Comparison of ENCODE assay signal across 13 mouse cellular contexts in genomic region chr11:31555042-31555441, GRCm38 (mm10).
DNase-seq lines count a peak whose midpoint lies in the region; ATAC-seq and TF ChIP-seq lines count a peak whose summit lies in the region.
"Had no signal": no experiment of that assay in that cellular context is flagged by ENCODE, and none has a peak within 500 bp of the region (broad histone marks: within the 10 kb centered on the region; RNA-seq: fewer than 3 reads in every experiment).

No protein-coding gene starts in this region.

- no peaks in the 10 kb centered on the region for H3K9me3 ChIP-seq in heart, embryonic 11.5 days (replicated peaks; ENCODE audit: control insufficient read depth, low read length)
- H3K9me3 ChIP-seq in kidney, embryonic 15.5 days (replicated peaks), result no peaks in the 10 kb centered on the region
- H3K9me3 ChIP-seq: heart, embryonic 13.5 days; limb, embryonic 12.5 days had no signal

- H3K4me3 ChIP-seq in heart, embryonic 11.5 days (ENCODE audit: low read depth, low read length), result no peak overlapping the region
- no peak overlapping the region for H3K4me3 ChIP-seq in kidney, embryonic 15.5 days (replicated peaks)
- no peak overlapping the region for H3K4me3 ChIP-seq in layer of hippocampus, adult 2 months
- H3K4me3 ChIP-seq: heart, embryonic 13.5 days; limb, embryonic 12.5 days; myocyte had no signal

- H3K27me3 ChIP-seq in heart, embryonic 11.5 days (ENCODE audit: control insufficient read depth, insufficient read depth, low read length), result no peaks in the 10 kb centered on the region
- no peaks in the 10 kb centered on the region for H3K27me3 ChIP-seq in kidney, embryonic 15.5 days
- H3K27me3 ChIP-seq: heart, embryonic 13.5 days; limb, embryonic 12.5 days had no signal

- peak; percentile 97 for DNase-seq in heart, adult 11 months
- peak; percentile 69 for DNase-seq in adipocyte (ENCODE audit: low spot score)
- peak; percentile 36 for DNase-seq in gonadal fat pad, adult 2 months (ENCODE audit: low read depth)
- no peak for DNase-seq in urinary bladder, adult 18-20 months (ENCODE audit: low spot score in 2 of 2)
- DNase-seq in layer of hippocampus, adult 2 months (ENCODE audit: low spot score in 2 of 2), result no peak
- DNase-seq: adrenal gland, postnatal 10 days; lung, postnatal 10 days had no signal

- H3K36me3 ChIP-seq in heart, embryonic 11.5 days (ENCODE audit: control insufficient read depth, insufficient read depth, low read length), result no peaks in the 10 kb centered on the region
- H3K36me3 ChIP-seq in kidney, embryonic 15.5 days, result no peaks in the 10 kb centered on the region
- H3K36me3 ChIP-seq: heart, embryonic 13.5 days; limb, embryonic 12.5 days had no signal

- H3K9ac ChIP-seq in heart, embryonic 11.5 days (ENCODE audit: low read depth, low read length), result no peak overlapping the region
- H3K9ac ChIP-seq in kidney, embryonic 15.5 days, result no peak overlapping the region
- H3K9ac ChIP-seq: heart, embryonic 13.5 days; limb, embryonic 12.5 days had no signal

- H3K27ac ChIP-seq in heart, embryonic 11.5 days (ENCODE audit: low read depth, low read length), result no peak overlapping the region
- peak overlapping the region; percentile 49; the same call in 1 of the 2 replicates for H3K27ac ChIP-seq in kidney, embryonic 15.5 days
- no peak overlapping the region for H3K27ac ChIP-seq in layer of hippocampus, adult 2 months
- H3K27ac ChIP-seq: heart, embryonic 13.5 days; limb, embryonic 12.5 days had no signal

- no peak for TF ChIP-seq CTCF in layer of hippocampus, adult 2 months (conservative IDR thresholded peaks at IDR 0.05)

- ATAC-seq in heart, embryonic 11.5 days (replicated peaks; ENCODE audit: insufficient number of reproducible peaks, low FRiP score, low TSS enrichment), result no peak
- ATAC-seq in kidney, embryonic 15.5 days (replicated peaks; ENCODE audit: low FRiP score), result peak; percentile 92
- ATAC-seq in erythroblast, adult 5-6 weeks (replicated peaks; ENCODE audit: low FRiP score, poor library complexity, severe bottlenecking), result no peak

- H3K4me1 ChIP-seq in heart, embryonic 11.5 days (ENCODE audit: control insufficient read depth, insufficient read depth, low read length), result no peaks in the 10 kb centered on the region
- H3K4me1 ChIP-seq in kidney, embryonic 15.5 days, result peaks cover 14% of the 10 kb centered on the region; the same call in 1 of the 2 replicates

- WGBS in heart, embryonic 11.5 days (ENCODE audit: insufficient replicate concordance), result 87% methylated on average over 4 of the region's 4 CpGs
- WGBS in kidney, embryonic 15.5 days, result 38% methylated on average over 4 of the region's 4 CpGs

- no peak overlapping the region for H3K4me2 ChIP-seq in heart, embryonic 11.5 days
- H3K4me2 ChIP-seq in kidney, embryonic 15.5 days, result no peak overlapping the region
- H3K4me2 ChIP-seq: heart, embryonic 13.5 days; limb, embryonic 12.5 days had no signal

Comparison
In these comparisons a context has a peak if more than half of its experiments do, and no peak if none do; other contexts are left out.
1. DNase-seq: peak in heart, adult 11 months (single experiment), adipocyte (single experiment) and gonadal fat pad, adult 2 months (single experiment); none in urinary bladder, adult 18-20 months (0 of 2) and layer of hippocampus, adult 2 months (0 of 2).